Mouse (Mus musculus) heart, adult 2 months (tissue): ENCODE measurements at regions not wholly inside any gene's neighbourhood (a gene's known extent, or its start where the extent isn't known, plus 50 kb on each side); places are given as distances from the start of the nearest gene placed in this dataset.

Experiments
- DNase-seq, 2 experiments: peaks; one replicate each; pipeline ENCODE4 v3.0.0; 2021
- H3K27ac ChIP-seq: fragments of 200-600 bp; 2 replicates; pipeline ENCODE4 v1.8.1; 2022
- H3K27me3 ChIP-seq: fragments of 200-500 bp; 2 replicates; pipeline ENCODE4 v1.6.1; 2012; ENCODE audit warnings: mild to moderate bottlenecking, low read length, inconsistent platforms, mixed read lengths; ENCODE audit not compliant: control insufficient read depth, insufficient read depth
- H3K36me3 ChIP-seq: fragments of 200-500 bp; 2 replicates; pipeline ENCODE4 v1.6.1; 2012; ENCODE audit warnings: low read length, inconsistent platforms; ENCODE audit not compliant: control insufficient read depth, insufficient read depth
- H3K4me1 ChIP-seq: fragments of 200-500 bp; 2 replicates; pipeline ENCODE4 v1.6.1; 2011; ENCODE audit warnings: low read length; ENCODE audit not compliant: control insufficient read depth, insufficient read depth
- H3K4me3 ChIP-seq: fragments of 200-600 bp; 2 replicates; pipeline ENCODE4 v1.8.1; 2022
- H3K79me2 ChIP-seq: fragments of 200-500 bp; replicated peaks from 2 replicates; pipeline ENCODE4 v1.6.1; 2012; ENCODE audit warnings: mild to moderate bottlenecking, inconsistent platforms, low read length, moderate library complexity, mixed read lengths; ENCODE audit not compliant: control insufficient read depth, insufficient read depth
- H3K9ac ChIP-seq: fragments of 200-500 bp; 2 replicates; pipeline ENCODE4 v1.6.1; 2012; ENCODE audit warnings: low read depth, mild to moderate bottlenecking, control low read depth, inconsistent platforms, low read length, mixed read lengths
- CTCF ChIP-seq: fragments of 200-600 bp; IDR thresholded peaks from 2 replicates; pipeline ENCODE4 v1.8.1; 2022; ENCODE audit warnings: antibody characterized with exemption, mild to moderate bottlenecking, moderate library complexity
- EP300 ChIP-seq: fragments of 200-500 bp; IDR thresholded peaks from 2 replicates; pipeline ENCODE4 v1.6.1; 2011; ENCODE audit warnings: low read depth, low read length, control low read depth; ENCODE audit not compliant: insufficient read depth
- POLR2A ChIP-seq: fragments of 200-500 bp; IDR thresholded peaks from 2 replicates; pipeline ENCODE4 v1.6.1; 2011; ENCODE audit warnings: mild to moderate bottlenecking, low read depth, low read length, control low read depth; ENCODE audit not compliant: insufficient read depth
- WGBS: fragments of 180-500 bp; shearing (Covaris S2); methylation state at CpG from one replicate; pipeline ENCODE4 v1.1.7; 2018; 5-methylcytosine and 5-hydroxymethylcytosine counted together
- intact Hi-C: fragments of 180-260 bp; cut with DNase I; formaldehyde crosslinking; loops from one replicate; pipeline ENCODE4 v1.15.1; 2025

- WGBS = 43% methylated on average over 3 of the region's 3 CpGs
- Histone ChIP-seq H3K4me3 (no peak overlapping the region), H3K4me1 (no peaks in the 10 kb centered on the region), H3K36me3 (no peaks in the 10 kb centered on the region), H3K9ac (no peak overlapping the region), H3K79me2 (no peaks in the 10 kb centered on the region), H3K27ac (no peak overlapping the region), H3K27me3 (no peaks in the 10 kb centered on the region)
- intact Hi-C loops = no loop called here
- no peak for DNase-seq
- no peak for TF ChIP-seq CTCF
- no peak for TF ChIP-seq POLR2A
- no peak for TF ChIP-seq EP300
Measured at GRCm38 (mm10) chr6:138914981-138915380, 256.6 kb upstream of the Igbp1b start.

DNA sequence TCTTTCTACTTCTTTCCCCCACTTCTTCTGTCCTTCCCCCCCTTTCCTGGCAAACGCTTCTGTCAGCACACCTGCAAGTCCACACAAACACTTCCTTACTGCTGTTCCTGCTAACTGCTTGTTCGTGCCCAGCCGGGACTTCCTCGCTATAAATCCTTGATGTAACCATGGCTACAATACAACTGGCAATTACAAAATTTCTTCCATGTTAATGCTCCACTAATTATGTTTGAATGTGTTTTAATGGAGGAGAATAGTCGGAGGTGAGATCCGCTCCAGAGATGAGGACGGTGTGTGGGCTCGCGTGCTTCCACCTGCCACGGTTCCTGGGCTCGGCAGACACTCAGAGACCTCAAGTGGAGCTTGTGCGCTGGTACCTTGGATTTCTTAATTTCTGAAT is 215.3 kb upstream of the Igbp1b start:
- Histone ChIP-seq H3K9ac (no peak overlapping the region), H3K79me2 (no peaks in the 10 kb centered on the region), H3K4me3 (no peak overlapping the region), H3K27me3 (no peaks in the 10 kb centered on the region), H3K4me1 (no peaks in the 10 kb centered on the region), H3K27ac (no peak overlapping the region), H3K36me3 (no peaks in the 10 kb centered on the region)
- intact Hi-C loops = no loop called here
- DNase-seq = no peak
- 85% methylated on average over 12 of the region's 12 CpGs for WGBS
- TF ChIP-seq POLR2A (no peak), CTCF (no peak), EP300 (no peak)

GRCm38 (mm10) chr6:138872495-138873415 is 214.4 kb upstream of the Igbp1b start:
- Histone ChIP-seq H3K27ac (no peak overlapping the region), H3K4me3 (no peak overlapping the region), H3K79me2 (no peaks in the 10 kb centered on the region), H3K4me1 (no peaks in the 10 kb centered on the region), H3K27me3 (no peaks in the 10 kb centered on the region), H3K9ac (no peak overlapping the region), H3K36me3 (no peaks in the 10 kb centered on the region)
- TF ChIP-seq EP300 (no peak), POLR2A (no peak), CTCF (no peak)
- intact Hi-C loops = no loop called here
- WGBS = 75% methylated on average over 20 of the region's 20 CpGs
- no peak for DNase-seq

- H3K27ac ChIP-seq = no peak overlapping the region
- WGBS = 82% methylated on average over 8 of the region's 8 CpGs
- H3K9ac ChIP-seq = no peak overlapping the region
- no peaks in the 10 kb centered on the region for H3K36me3 ChIP-seq
- DNase-seq = no peak
- H3K79me2 ChIP-seq = no peaks in the 10 kb centered on the region
- no peak overlapping the region for H3K4me3 ChIP-seq
- no peaks in the 10 kb centered on the region for H3K27me3 ChIP-seq
- H3K4me1 ChIP-seq = no peaks in the 10 kb centered on the region
- TF ChIP-seq POLR2A = no peak
- no peak for TF ChIP-seq EP300
- no peak for TF ChIP-seq CTCF
- intact Hi-C loops = no loop called here
Measured at GRCm38 (mm10) chr6:138838043-138838442, 179.7 kb upstream of the Igbp1b start.

GRCm38 (mm10) chr6:138834876-138835275 is 176.5 kb upstream of the Igbp1b start:
- Histone ChIP-seq H3K27ac (no peak overlapping the region), H3K36me3 (no peaks in the 10 kb centered on the region), H3K79me2 (no peaks in the 10 kb centered on the region), H3K4me3 (no peak overlapping the region), H3K27me3 (no peaks in the 10 kb centered on the region), H3K9ac (no peak overlapping the region), H3K4me1 (no peaks in the 10 kb centered on the region)
- 78% methylated on average over 6 of the region's 6 CpGs for whole genome bisulfite sequencing
- intact Hi-C loops = no loop called here
- TF ChIP-seq EP300 (no peak), POLR2A (no peak), CTCF (no peak)
- no peak for DNase-seq

- no peak overlapping the region for H3K9ac ChIP-seq
- DNase-seq = no peak
- H3K27me3 ChIP-seq = no peaks in the 10 kb centered on the region
- no peaks in the 10 kb centered on the region; the same call in 1 of the 2 replicates for H3K4me1 ChIP-seq
- WGBS = 43% methylated on average over 4 of the region's 4 CpGs
- peaks cover 6% of the 10 kb centered on the region for H3K36me3 ChIP-seq
- no peak for TF ChIP-seq CTCF
- TF ChIP-seq POLR2A = no peak
- TF ChIP-seq EP300 = no peak
- H3K4me3 ChIP-seq = no peak overlapping the region
- H3K27ac ChIP-seq = peak overlapping the region; percentile 64
- intact Hi-C loops = loop anchor here (5.0 kb wide), 1 partner anchor 35 kb away; no protein-coding TSS in a partner anchor
- no peaks in the 10 kb centered on the region for H3K79me2 ChIP-seq
Measured at GRCm38 (mm10) chr6:138801835-138802234, 143.5 kb upstream of the Igbp1b start.
